Mouse (Mus musculus) effector memory CD4-positive, alpha-beta T cell, adult 7 months (primary cell): ENCODE measurements around the gene Tspyl3. TPM values are rescaled to one million over a fixed set of nuclear protein-coding genes. Genes with fewer than 3 reads are reported as not detected.

Experiments used
- polyA plus RNA-seq: library from polyadenylated mRNA; unstranded; fragments of 100-300 nt; shearing (Covaris generic); gene quantifications from one replicate; pipeline ENCODE4 v1.2.1, GENCODE M21; 2017

Tspyl3 gene
- 5.7 TPM for polyA plus RNA-seq

GRCm38 (mm10) chr2:153224946-153225594 is at the start of gene Tspyl3:
TSS of gene Tspyl3 (minus strand) at chr2:153225441.

GRCm38 (mm10) chr2:153241250-153242014 is 16.2 kb upstream of the Tspyl3 start, which contains the start of the genes Plagl2 and Pofut1:
TSS of gene Plagl2 (minus strand) at chr2:153241426.
TSS of gene Pofut1 (plus strand) at chr2:153241533.

Other genes starting within 250 kb of the Tspyl3 start
- gene Pdrg1, start 210.0 kb downstream of the Tspyl3 start, polyA plus RNA-seq = 79.2 TPM
- not detected for gene Xkr7, start 193.6 kb downstream of the Tspyl3 start, polyA plus RNA-seq
- not detected for gene Ccm2l, start 159.5 kb downstream of the Tspyl3 start, polyA plus RNA-seq
- gene Hck, start 117.0 kb downstream of the Tspyl3 start, polyA plus RNA-seq = not detected
- gene Tm9sf4, start 64.1 kb downstream of the Tspyl3 start, polyA plus RNA-seq = 47.9 TPM
- gene Plagl2, start 16.0 kb upstream of the Tspyl3 start, polyA plus RNA-seq = 12.5 TPM
- 6.1 TPM for gene Pofut1, start 16.1 kb upstream of the Tspyl3 start, polyA plus RNA-seq
- 7.1 TPM for gene Kif3b, start 66.0 kb upstream of the Tspyl3 start, polyA plus RNA-seq
- 38.9 TPM for gene Asxl1, start 120.4 kb upstream of the Tspyl3 start, polyA plus RNA-seq